Mouse (Mus musculus): ENCODE measurements at regions not wholly inside any gene's neighbourhood (a gene's known extent, or its start where the extent isn't known, plus 50 kb on each side); places are given as distances from the start of the nearest gene placed in this dataset.

- Histone ChIP-seq H3K9me3 (ENCODE audit: control insufficient read depth, low read length) (no peaks in the 10 kb centered on the region), H3K4me1 (ENCODE audit: control insufficient read depth, insufficient read depth, low read depth, low read length) (no peaks in the 10 kb centered on the region), H3K4me3 (ENCODE audit: low read length) (no peak overlapping the region), H3K27me3 (replicated peaks; ENCODE audit: control insufficient read depth, insufficient read depth, low read length) (no peaks in the 10 kb centered on the region), H3K9ac (ENCODE audit: low read depth, low read length) (no peak overlapping the region), H3K27ac (ENCODE audit: low read depth, low read length) (no peak overlapping the region), H3K36me3 (ENCODE audit: control insufficient read depth, insufficient read depth, low read length) (no peaks in the 10 kb centered on the region), H3K4me2 (ENCODE audit: low read length) (no peak overlapping the region)
- no peak for ATAC-seq
- 86% methylated on average over 14 of the region's 14 CpGs for WGBS
Measured at GRCm38 (mm10) chr1:186493664-186494410, 212.0 kb downstream of the Tgfb2 start.

DNA sequence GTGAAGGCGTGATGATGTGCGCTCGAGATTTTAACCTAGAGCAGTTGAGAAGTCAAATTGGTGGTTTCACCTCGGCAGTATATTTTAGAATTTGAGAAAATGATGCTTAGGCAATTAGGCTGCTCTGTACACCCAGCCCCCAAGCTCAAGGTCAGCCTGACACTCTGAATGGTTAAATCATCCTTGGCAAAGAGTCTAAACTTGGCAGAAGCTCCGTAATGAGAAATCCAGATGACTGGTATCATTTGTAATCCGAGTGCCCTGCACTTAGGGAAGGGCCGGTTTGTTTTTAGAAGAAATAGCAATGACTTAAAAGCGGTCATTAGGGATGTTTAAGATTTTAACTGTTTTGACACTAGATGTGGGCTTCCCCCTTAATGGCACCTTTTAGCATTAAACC lies 223.6 kb downstream of the Tgfb2 start:
- WGBS, result 74% methylated on average over 8 of the region's 8 CpGs
- Histone ChIP-seq H3K27me3 (replicated peaks; ENCODE audit: control insufficient read depth, insufficient read depth, low read length) (no peaks in the 10 kb centered on the region), H3K4me2 (ENCODE audit: low read length) (no peak overlapping the region), H3K4me3 (ENCODE audit: low read length) (no peak overlapping the region), H3K9ac (ENCODE audit: low read depth, low read length) (no peak overlapping the region), H3K9me3 (ENCODE audit: control insufficient read depth, low read length) (no peaks in the 10 kb centered on the region), H3K36me3 (ENCODE audit: control insufficient read depth, insufficient read depth, low read length) (no peaks in the 10 kb centered on the region), H3K4me1 (ENCODE audit: control insufficient read depth, insufficient read depth, low read depth, low read length) (no peaks in the 10 kb centered on the region), H3K27ac (ENCODE audit: low read depth, low read length) (no peak overlapping the region)
- ATAC-seq, result no peak

DNA sequence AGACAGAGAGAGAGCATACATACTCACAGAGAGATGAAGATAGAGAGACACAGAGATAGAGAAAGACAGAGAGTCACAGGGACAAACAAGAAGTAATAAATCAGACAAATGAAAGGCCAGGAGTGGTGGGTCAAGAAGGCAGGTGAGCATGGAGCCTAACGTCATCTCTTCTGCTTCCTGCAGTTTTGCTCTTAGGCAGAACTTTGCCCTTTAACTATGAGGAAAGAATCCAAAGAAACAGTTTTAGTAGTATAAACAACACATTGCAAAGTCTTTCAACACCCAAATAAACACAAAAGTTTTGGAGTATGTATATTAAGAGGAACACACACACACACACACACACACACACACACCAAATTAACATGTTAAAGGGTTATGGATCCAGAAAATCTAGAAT lies 225.8 kb downstream of the Tgfb2 start:
- no peaks in the 10 kb centered on the region for H3K4me1 ChIP-seq (ENCODE audit: control insufficient read depth, insufficient read depth, low read depth, low read length)
- no peaks in the 10 kb centered on the region for H3K9me3 ChIP-seq (ENCODE audit: control insufficient read depth, low read length)
- H3K36me3 ChIP-seq (ENCODE audit: control insufficient read depth, insufficient read depth, low read length), result no peaks in the 10 kb centered on the region
- no peak overlapping the region for H3K4me2 ChIP-seq (ENCODE audit: low read length)
- no peak overlapping the region for H3K27ac ChIP-seq (ENCODE audit: low read depth, low read length)
- ATAC-seq, result no peak
- H3K4me3 ChIP-seq (ENCODE audit: low read length), result no peak overlapping the region
- no peak overlapping the region for H3K9ac ChIP-seq (ENCODE audit: low read depth, low read length)
- 81% methylated on average over 1 of the region's 1 CpGs for WGBS
- no peaks in the 10 kb centered on the region for H3K27me3 ChIP-seq (replicated peaks; ENCODE audit: control insufficient read depth, insufficient read depth, low read length)

DNA sequence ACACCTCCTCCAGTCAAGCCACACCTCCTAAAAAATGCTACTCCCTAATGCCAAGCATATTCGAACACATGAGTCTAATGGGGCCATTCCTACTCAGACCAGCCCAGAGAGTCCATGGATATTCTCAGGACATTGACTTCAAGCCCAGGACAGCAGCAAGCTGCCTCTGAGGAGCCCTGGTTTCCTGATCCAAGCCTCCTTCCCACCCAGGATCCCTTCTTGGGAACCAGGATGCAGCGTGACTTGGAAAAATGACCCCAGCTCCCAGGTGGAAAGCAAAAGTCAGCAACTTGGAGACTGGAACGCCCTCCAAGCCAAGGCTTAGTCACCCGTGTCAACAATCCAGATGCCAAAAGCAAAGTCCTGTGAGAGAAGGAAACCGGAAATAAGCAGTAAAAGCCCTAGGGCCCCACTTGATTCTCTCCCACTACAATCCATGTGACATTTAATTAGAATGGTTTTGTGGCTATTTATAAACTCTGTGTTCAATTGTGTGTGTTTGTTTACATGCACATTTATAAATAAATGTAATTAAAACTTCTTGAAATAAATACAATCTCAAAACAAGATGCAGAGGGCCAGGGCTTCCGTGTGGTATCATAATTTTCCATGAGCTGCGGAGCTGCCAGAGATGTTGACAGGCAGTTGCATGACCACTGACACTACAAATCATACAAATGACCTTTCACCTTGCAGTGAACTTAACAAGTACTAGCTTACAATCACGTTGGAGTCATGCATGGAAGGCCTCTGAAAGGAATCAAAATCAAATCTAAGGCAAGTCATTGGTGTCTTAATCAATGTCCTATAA lies 227.2 kb downstream of the Tgfb2 start:
- Histone ChIP-seq H3K27me3 (replicated peaks; ENCODE audit: control insufficient read depth, insufficient read depth, low read length) (no peaks in the 10 kb centered on the region), H3K4me3 (ENCODE audit: low read length) (no peak overlapping the region), H3K36me3 (ENCODE audit: control insufficient read depth, insufficient read depth, low read length) (no peaks in the 10 kb centered on the region), H3K4me2 (ENCODE audit: low read length) (no peak overlapping the region), H3K9ac (ENCODE audit: low read depth, low read length) (no peak overlapping the region), H3K4me1 (ENCODE audit: control insufficient read depth, insufficient read depth, low read depth, low read length) (0 out of 2 replicates have a peak, but pooled peaks cover 2% of the 10 kb centered on the region), H3K9me3 (ENCODE audit: control insufficient read depth, low read length) (no peaks in the 10 kb centered on the region), H3K27ac (ENCODE audit: low read depth, low read length) (no peak overlapping the region)
- no peak for ATAC-seq
- 77% methylated on average over 8 of the region's 8 CpGs for WGBS

DNA sequence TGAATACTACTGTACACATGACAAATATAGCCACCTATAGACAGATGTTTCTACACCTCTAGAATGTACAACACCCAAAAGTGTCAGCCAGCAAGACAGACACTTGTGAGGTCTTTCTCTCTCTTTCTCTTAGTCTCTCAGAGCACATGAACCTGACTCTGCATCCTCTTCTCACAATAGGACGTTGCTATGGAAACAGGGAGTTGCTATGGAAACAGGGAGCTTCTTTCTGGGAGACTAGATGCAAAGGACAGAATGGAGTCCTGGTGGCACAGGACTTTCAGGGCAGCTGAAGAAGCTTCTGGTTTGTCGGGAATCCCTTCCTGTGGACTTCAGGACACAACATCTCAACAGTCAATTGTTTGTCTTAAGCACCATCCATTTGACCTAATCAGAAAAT lies 230.9 kb downstream of the Tgfb2 start:
- 16% methylated on average over 2 of the region's 2 CpGs for WGBS

GRCm38 (mm10) chr1:186474385-186474784 lies 231.4 kb downstream of the Tgfb2 start:
- H3K4me3 ChIP-seq (ENCODE audit: low read length), result no peak overlapping the region
- H3K27me3 ChIP-seq (replicated peaks; ENCODE audit: control insufficient read depth, insufficient read depth, low read length), result no peaks in the 10 kb centered on the region
- H3K4me2 ChIP-seq (ENCODE audit: low read length), result no peak overlapping the region
- 0 out of 2 replicates have a peak, but pooled peaks cover 2% of the 10 kb centered on the region for H3K4me1 ChIP-seq (ENCODE audit: control insufficient read depth, insufficient read depth, low read depth, low read length)
- H3K27ac ChIP-seq (ENCODE audit: low read depth, low read length), result 0 out of 2 replicates have a peak overlapping the region, but pooled peaks have one; percentile 20
- H3K36me3 ChIP-seq (ENCODE audit: control insufficient read depth, insufficient read depth, low read length), result no peaks in the 10 kb centered on the region
- H3K9ac ChIP-seq (ENCODE audit: low read depth, low read length), result no peak overlapping the region
- WGBS, result 52% methylated on average over 1 of the region's 1 CpGs
- ATAC-seq, result no peak
- H3K9me3 ChIP-seq (ENCODE audit: control insufficient read depth, low read length), result no peaks in the 10 kb centered on the region

More for the DNA sequence above, 230.9 kb downstream of the Tgfb2 start:
- Histone ChIP-seq H3K4me2 (ENCODE audit: low read length) (no peak overlapping the region), H3K27ac (ENCODE audit: low read depth, low read length) (no peak overlapping the region), H3K4me1 (ENCODE audit: control insufficient read depth, insufficient read depth, low read depth, low read length) (0 out of 2 replicates have a peak, but pooled peaks cover 2% of the 10 kb centered on the region), H3K4me3 (ENCODE audit: low read length) (no peak overlapping the region), H3K9ac (ENCODE audit: low read depth, low read length) (no peak overlapping the region), H3K36me3 (ENCODE audit: control insufficient read depth, insufficient read depth, low read length) (no peaks in the 10 kb centered on the region), H3K27me3 (replicated peaks; ENCODE audit: control insufficient read depth, insufficient read depth, low read length) (no peaks in the 10 kb centered on the region), H3K9me3 (ENCODE audit: control insufficient read depth, low read length) (no peaks in the 10 kb centered on the region)
- ATAC-seq, result peak; percentile 65

GRCm38 (mm10) chr1:186472955-186473354 lies 232.8 kb downstream of the Tgfb2 start:
- Histone ChIP-seq H3K4me1 (ENCODE audit: control insufficient read depth, insufficient read depth, low read depth, low read length) (0 out of 2 replicates have a peak, but pooled peaks cover 2% of the 10 kb centered on the region), H3K27me3 (replicated peaks; ENCODE audit: control insufficient read depth, insufficient read depth, low read length) (no peaks in the 10 kb centered on the region), H3K4me3 (ENCODE audit: low read length) (no peak overlapping the region), H3K27ac (ENCODE audit: low read depth, low read length) (no peak overlapping the region), H3K4me2 (ENCODE audit: low read length) (no peak overlapping the region), H3K36me3 (ENCODE audit: control insufficient read depth, insufficient read depth, low read length) (no peaks in the 10 kb centered on the region), H3K9me3 (ENCODE audit: control insufficient read depth, low read length) (no peaks in the 10 kb centered on the region), H3K9ac (ENCODE audit: low read depth, low read length) (no peak overlapping the region)
- 84% methylated on average over 10 of the region's 10 CpGs for WGBS
- no peak for ATAC-seq

DNA sequence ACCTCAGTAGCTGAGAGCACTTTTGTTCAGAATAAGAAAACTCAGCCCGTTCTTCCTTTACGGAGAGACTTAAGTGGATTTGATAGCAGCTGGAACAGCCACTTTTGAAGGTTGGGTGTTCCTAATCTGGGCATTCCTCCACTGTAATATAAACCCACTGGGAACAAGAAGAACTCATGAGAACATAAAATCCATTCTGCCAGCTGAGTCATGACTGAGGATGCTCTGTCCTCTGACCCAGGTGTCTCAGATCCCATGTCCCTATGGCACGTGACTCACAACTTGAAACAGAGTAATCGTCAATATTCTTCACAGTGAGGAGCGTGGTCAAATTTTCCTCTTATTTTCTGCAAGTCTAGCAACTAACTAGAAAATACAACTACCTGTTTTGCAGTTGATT lies 240.3 kb downstream of the Tgfb2 start:
- H3K9me3 ChIP-seq (ENCODE audit: control insufficient read depth, low read length), result no peaks in the 10 kb centered on the region
- no peaks in the 10 kb centered on the region for H3K27me3 ChIP-seq (replicated peaks; ENCODE audit: control insufficient read depth, insufficient read depth, low read length)
- ATAC-seq, result no peak
- H3K4me3 ChIP-seq (ENCODE audit: low read length), result no peak overlapping the region
- no peaks in the 10 kb centered on the region for H3K4me1 ChIP-seq (ENCODE audit: control insufficient read depth, insufficient read depth, low read depth, low read length)
- H3K4me2 ChIP-seq (ENCODE audit: low read length), result no peak overlapping the region
- WGBS, result 92% methylated on average over 5 of the region's 5 CpGs
- H3K9ac ChIP-seq (ENCODE audit: low read depth, low read length), result no peak overlapping the region
- no peaks in the 10 kb centered on the region for H3K36me3 ChIP-seq (ENCODE audit: control insufficient read depth, insufficient read depth, low read length)
- no peak overlapping the region for H3K27ac ChIP-seq (ENCODE audit: low read depth, low read length)

DNA sequence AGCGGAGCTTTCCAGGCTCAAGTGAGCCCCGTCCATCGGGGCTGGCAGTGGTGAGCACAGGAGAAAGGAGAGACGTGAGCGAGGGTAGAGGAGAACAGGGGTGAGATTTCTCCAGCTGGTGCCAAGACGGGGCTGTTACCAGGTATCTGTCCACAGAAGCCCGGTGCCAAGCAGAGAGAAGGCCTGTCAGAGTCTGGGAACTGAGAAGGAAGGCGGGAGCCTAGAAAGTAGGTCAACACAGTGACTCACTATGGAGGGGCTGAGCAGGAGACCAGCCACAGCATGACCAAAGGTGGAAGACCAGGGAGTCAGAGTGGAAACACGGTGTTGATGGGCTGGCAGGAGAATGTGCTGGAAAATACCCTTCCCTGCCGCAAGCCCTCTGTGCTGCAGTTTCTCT lies 245.0 kb downstream of the Tgfb2 start:
- no peak overlapping the region for H3K4me2 ChIP-seq (ENCODE audit: low read length)
- WGBS, result 80% methylated on average over 10 of the region's 10 CpGs
- no peak overlapping the region for H3K9ac ChIP-seq (ENCODE audit: low read depth, low read length)
- H3K27ac ChIP-seq (ENCODE audit: low read depth, low read length), result no peak overlapping the region
- H3K36me3 ChIP-seq (ENCODE audit: control insufficient read depth, insufficient read depth, low read length), result no peaks in the 10 kb centered on the region
- H3K4me3 ChIP-seq (ENCODE audit: low read length), result no peak overlapping the region
- H3K4me1 ChIP-seq (ENCODE audit: control insufficient read depth, insufficient read depth, low read depth, low read length), result no peaks in the 10 kb centered on the region
- no peaks in the 10 kb centered on the region for H3K27me3 ChIP-seq (replicated peaks; ENCODE audit: control insufficient read depth, insufficient read depth, low read length)
- ATAC-seq, result no peak
- H3K9me3 ChIP-seq (ENCODE audit: control insufficient read depth, low read length), result no peaks in the 10 kb centered on the region

Data from hindbrain, embryonic 16.5 days (tissue).